15 mouse cellular contexts compared by ENCODE assay signal in genomic region chr13:20220414-20220813, GRCm38 (mm10).
"Had no signal": no experiment of that assay in that cellular context is flagged by ENCODE, and none has a peak within 500 bp of the region (broad histone marks: within the 10 kb centered on the region; RNA-seq: fewer than 3 reads in every experiment).

No protein-coding gene starts in this region.

- H3K4me1 ChIP-seq: midbrain, embryonic 10.5 days; midbrain, embryonic 13.5 days; midbrain, embryonic 15.5 days; neural tube, embryonic 12.5 days; stomach, embryonic 15.5 days had no signal

- H3K4me2 ChIP-seq: lung, embryonic 14.5 days; midbrain, embryonic 13.5 days; midbrain, embryonic 15.5 days; neural tube, embryonic 12.5 days; stomach, embryonic 15.5 days had no signal

- H3K9me3 ChIP-seq: midbrain, embryonic 10.5 days; midbrain, embryonic 13.5 days; midbrain, embryonic 15.5 days; neural tube, embryonic 12.5 days; stomach, embryonic 15.5 days had no signal

- H3K4me3 ChIP-seq: midbrain, embryonic 10.5 days; midbrain, embryonic 13.5 days; midbrain, embryonic 15.5 days; neural tube, embryonic 12.5 days; stomach, embryonic 15.5 days had no signal

- H3K27me3 ChIP-seq: midbrain, embryonic 13.5 days; midbrain, embryonic 15.5 days; neural tube, embryonic 12.5 days; stomach, embryonic 15.5 days had no signal

- H3K36me3 ChIP-seq: midbrain, embryonic 10.5 days; midbrain, embryonic 13.5 days; midbrain, embryonic 15.5 days; neural tube, embryonic 12.5 days; stomach, embryonic 15.5 days had no signal

- DNase-seq: lung, adult 18-20 months; lung, embryonic 14.5 days; lung, postnatal 10 days; lung, postnatal 4 days; right cerebral cortex, postnatal 14 days; thymus, adult 18-20 months; thymus, postnatal 14 days; thymus, postnatal 36 days had no signal

- H3K9ac ChIP-seq: liver, embryonic 14.5 days; lung, embryonic 14.5 days; midbrain, embryonic 13.5 days; midbrain, embryonic 15.5 days; neural tube, embryonic 12.5 days; stomach, embryonic 15.5 days had no signal

- H3K27ac ChIP-seq: liver, embryonic 14.5 days; midbrain, embryonic 10.5 days; midbrain, embryonic 13.5 days; midbrain, embryonic 15.5 days; neural tube, embryonic 12.5 days; stomach, embryonic 15.5 days; stomach, postnatal 0 days had no signal

- ATAC-seq: midbrain, embryonic 13.5 days; midbrain, embryonic 15.5 days had no signal
